Mouse (Mus musculus): ENCODE measurements around the gene Hist1h2be. TPM values are rescaled to one million over a fixed set of nuclear protein-coding genes. Genes with fewer than 3 reads are reported as not detected.
"Not testable (repeated sequence)": the region's sequence is repeated elsewhere in the genome, so short reads cannot be mapped to it uniquely, and the experiment has no call there.

Hist1h2be gene
- polyA plus RNA-seq, 1 experiment from 2014 or later = 1.7 TPM

GRCm38 (mm10) chr13:23570261-23571021, 50.5 kb downstream of the Hist1h2be start:
- Histone ChIP-seq H3K4me2 (peak overlapping the region; percentile 71), H3K4me3 (replicated peaks) (peak overlapping the region; percentile 44), H3K27ac (replicated peaks) (peak overlapping the region; percentile 94), H3K4me1 (peaks cover 29% of the 10 kb centered on the region), H3K9ac (replicated peaks) (peak overlapping the region; percentile 44)
- under 1% methylated on average over 19 of the region's 41 CpGs for WGBS
- peak; percentile 12 for ATAC-seq (ENCODE audit: low FRiP score)
- H3K27me3 ChIP-seq (replicated peaks); H3K9me3 ChIP-seq (replicated peaks); H3K36me3 ChIP-seq: not testable (repeated sequence)

- Histone ChIP-seq H3K27me3 (replicated peaks) (no peaks in the 10 kb centered on the region), H3K27ac (replicated peaks) (peak overlapping the region; percentile 97), H3K36me3 (no peaks in the 10 kb centered on the region), H3K9ac (replicated peaks) (no peak overlapping the region), H3K4me1 (peaks cover 10% of the 10 kb centered on the region; the same call in 1 of the 2 replicates), H3K4me3 (replicated peaks) (no peak overlapping the region), H3K9me3 (replicated peaks) (no peaks in the 10 kb centered on the region), H3K4me2 (no peak overlapping the region)
- WGBS = 95% methylated on average over 2 of the region's 2 CpGs
- no peak for ATAC-seq (ENCODE audit: low FRiP score)
Measured at GRCm38 (mm10) chr13:23564482-23564881, 56.4 kb downstream of the Hist1h2be start.

DNA sequence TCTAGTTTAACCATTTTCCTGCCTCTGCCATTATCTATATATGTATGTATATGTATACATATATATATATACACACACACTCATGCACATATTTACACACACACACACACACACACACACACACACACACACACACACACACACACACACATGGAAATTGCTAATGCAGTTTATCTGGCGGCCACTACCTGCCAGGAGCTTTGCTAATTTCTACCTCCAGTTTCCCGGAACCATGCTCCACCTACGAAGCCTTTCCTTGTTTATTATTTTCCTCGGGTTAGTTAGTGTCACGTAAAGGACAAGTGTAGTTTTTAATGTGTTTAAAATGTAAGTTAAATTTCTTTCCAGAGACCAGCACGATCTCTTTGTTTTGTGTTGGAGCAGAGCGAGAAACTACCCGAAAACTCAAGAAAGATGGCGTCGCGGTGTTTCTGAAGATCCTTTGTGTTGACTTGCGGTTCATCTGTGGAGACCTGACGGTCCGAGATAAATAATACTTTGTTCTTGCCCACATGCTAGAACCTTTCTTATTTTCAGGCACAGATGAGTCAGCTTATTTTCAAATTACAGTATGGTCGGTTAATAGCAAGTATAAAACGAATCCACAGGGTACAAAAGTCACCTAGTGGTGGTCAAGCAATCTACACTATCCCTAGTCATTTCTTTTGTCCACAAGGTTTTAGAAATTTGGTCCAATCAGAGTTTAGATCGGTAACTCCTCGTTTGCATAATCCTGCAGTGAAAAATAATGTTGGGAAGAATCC, 58.0 kb downstream of the Hist1h2be start:
- peak; percentile 71 for ATAC-seq (ENCODE audit: low FRiP score)
- H3K9me3 ChIP-seq (replicated peaks) = no peaks in the 10 kb centered on the region
- 2% methylated on average over 18 of the region's 18 CpGs for WGBS

GRCm38 (mm10) chr13:23561883-23562659, 58.9 kb downstream of the Hist1h2be start, which contains the start of gene Hist1h3e:
Gene Hist1h3e, minus strand, starts transcription at chr13:23562369.
- not testable (repeated sequence) for H3K9me3 ChIP-seq (replicated peaks); H3K36me3 ChIP-seq; H3K27me3 ChIP-seq (replicated peaks); H3K4me1 ChIP-seq
- ATAC-seq (ENCODE audit: low FRiP score) = peak; percentile 95
- peak within 1 kb of the TSS; percentile 49 for H3K4me3 ChIP-seq (replicated peaks)
- WGBS = 2% methylated on average over 58 of the region's 67 CpGs
- H3K4me2 ChIP-seq = peak within 1 kb of the TSS; percentile 84
- H3K9ac ChIP-seq (replicated peaks) = peak within 1 kb of the TSS; percentile 67
- H3K27ac ChIP-seq (replicated peaks) = peak within 1 kb of the TSS; percentile 97

More for the DNA sequence above, 58.0 kb downstream of the Hist1h2be start:
- Histone ChIP-seq H3K4me2 (peak overlapping the region; percentile 84), H3K27me3 (replicated peaks) (no peaks in the 10 kb centered on the region), H3K27ac (replicated peaks) (peak overlapping the region; percentile 97), H3K4me3 (replicated peaks) (peak overlapping the region; percentile 49), H3K9ac (replicated peaks) (peak overlapping the region; percentile 51), H3K36me3 (no peaks in the 10 kb centered on the region), H3K4me1 (peaks cover 9% of the 10 kb centered on the region; the same call in 1 of the 2 replicates)

DNA sequence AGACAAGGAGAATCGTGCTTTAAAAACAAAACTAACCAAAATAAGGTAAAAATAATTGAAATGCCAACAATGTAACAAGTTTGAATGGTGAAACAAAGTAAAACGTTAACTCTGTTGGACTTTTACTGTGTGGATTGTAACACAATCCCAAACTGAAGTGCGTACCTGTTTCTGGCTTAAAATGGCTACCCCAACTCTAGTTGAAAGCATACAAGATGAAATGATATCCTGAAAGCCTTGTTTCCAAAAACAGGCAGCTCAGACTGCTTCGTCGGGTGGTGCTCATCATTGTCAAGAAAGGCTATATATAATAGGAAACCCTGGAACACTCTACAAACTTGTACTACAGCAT, 59.4 kb downstream of the Hist1h2be start:
- peak overlapping the region; percentile 84 for H3K4me2 ChIP-seq
- peak overlapping the region; percentile 67; the same call in 1 of the 2 replicates for H3K9ac ChIP-seq (replicated peaks)
- ATAC-seq (ENCODE audit: low FRiP score); H3K9me3 ChIP-seq (replicated peaks); H3K27me3 ChIP-seq (replicated peaks); H3K36me3 ChIP-seq: not testable (repeated sequence)
- H3K4me3 ChIP-seq (replicated peaks) = peak overlapping the region; percentile 49
- peak overlapping the region; percentile 97 for H3K27ac ChIP-seq (replicated peaks)
- H3K4me1 ChIP-seq = peaks cover 14% of the 10 kb centered on the region
- WGBS = 0% methylated on average over 2 of the region's 5 CpGs

GRCm38 (mm10) chr13:23560699-23561098, 60.2 kb downstream of the Hist1h2be start:
- H3K36me3 ChIP-seq; H3K9me3 ChIP-seq (replicated peaks); H3K27ac ChIP-seq (replicated peaks); H3K27me3 ChIP-seq (replicated peaks); ATAC-seq (ENCODE audit: low FRiP score); H3K4me3 ChIP-seq (replicated peaks); H3K4me2 ChIP-seq; H3K9ac ChIP-seq (replicated peaks): not testable (repeated sequence)
- peaks cover 18% of the 10 kb centered on the region for H3K4me1 ChIP-seq
- WGBS = 32% methylated on average over 2 of the region's 2 CpGs

- no peaks in the 10 kb centered on the region for H3K27me3 ChIP-seq (replicated peaks)
- WGBS = 75% methylated on average over 3 of the region's 3 CpGs
- H3K4me3 ChIP-seq (replicated peaks) = no peak overlapping the region
- ATAC-seq (ENCODE audit: low FRiP score) = no peak
- H3K9ac ChIP-seq (replicated peaks) = no peak overlapping the region
- no peaks in the 10 kb centered on the region for H3K36me3 ChIP-seq
- H3K27ac ChIP-seq (replicated peaks) = peak overlapping the region; percentile 54; the same call in 1 of the 2 replicates
- peak overlapping the region; percentile 99; the same call in 1 of the 2 replicates for H3K4me2 ChIP-seq
- H3K4me1 ChIP-seq = peaks cover 29% of the 10 kb centered on the region
- no peaks in the 10 kb centered on the region for H3K9me3 ChIP-seq (replicated peaks)
Measured at GRCm38 (mm10) chr13:23556906-23557305, 64.0 kb downstream of the Hist1h2be start.

DNA sequence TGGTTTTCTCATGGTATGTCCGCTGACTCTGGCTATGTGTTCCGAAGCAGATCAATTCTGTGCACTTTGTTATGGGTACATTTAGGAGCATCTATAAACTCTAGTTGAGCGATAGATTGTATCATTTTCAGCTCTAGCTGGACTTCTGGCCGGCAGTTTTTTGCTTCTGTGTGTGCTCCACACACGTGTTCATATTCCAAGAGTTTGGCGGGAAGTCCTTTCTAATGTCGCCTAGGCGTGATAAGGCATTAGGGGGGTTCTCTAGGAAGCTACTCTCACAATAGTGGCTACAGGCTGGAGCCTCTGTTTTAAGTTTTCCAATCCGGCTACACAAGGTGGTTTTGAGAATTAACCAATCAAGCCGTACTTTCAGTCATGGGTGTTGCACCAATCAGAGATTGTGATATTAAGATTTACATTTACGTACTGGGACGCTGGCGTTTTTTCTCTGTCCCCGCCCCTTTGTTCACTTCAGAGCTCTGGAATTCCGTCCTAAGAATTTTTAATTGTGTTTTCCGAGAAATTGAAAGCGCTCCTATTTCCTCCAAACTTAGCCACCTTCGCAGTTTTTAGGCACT, 65.0 kb downstream of the Hist1h2be start:
- peak overlapping the region; percentile 51 for H3K4me3 ChIP-seq (replicated peaks)
- peak overlapping the region; percentile 64 for H3K9ac ChIP-seq (replicated peaks)
- H3K9me3 ChIP-seq (replicated peaks) = no peaks in the 10 kb centered on the region
- ATAC-seq (ENCODE audit: low FRiP score) = peak; percentile 87
- H3K27ac ChIP-seq (replicated peaks) = peak overlapping the region; percentile 87
- under 1% methylated on average over 18 of the region's 18 CpGs for WGBS
- H3K27me3 ChIP-seq (replicated peaks) = no peaks in the 10 kb centered on the region
- H3K4me1 ChIP-seq = peaks cover 30% of the 10 kb centered on the region
- H3K36me3 ChIP-seq = no peaks in the 10 kb centered on the region
- peak overlapping the region; percentile 99 for H3K4me2 ChIP-seq

DNA sequence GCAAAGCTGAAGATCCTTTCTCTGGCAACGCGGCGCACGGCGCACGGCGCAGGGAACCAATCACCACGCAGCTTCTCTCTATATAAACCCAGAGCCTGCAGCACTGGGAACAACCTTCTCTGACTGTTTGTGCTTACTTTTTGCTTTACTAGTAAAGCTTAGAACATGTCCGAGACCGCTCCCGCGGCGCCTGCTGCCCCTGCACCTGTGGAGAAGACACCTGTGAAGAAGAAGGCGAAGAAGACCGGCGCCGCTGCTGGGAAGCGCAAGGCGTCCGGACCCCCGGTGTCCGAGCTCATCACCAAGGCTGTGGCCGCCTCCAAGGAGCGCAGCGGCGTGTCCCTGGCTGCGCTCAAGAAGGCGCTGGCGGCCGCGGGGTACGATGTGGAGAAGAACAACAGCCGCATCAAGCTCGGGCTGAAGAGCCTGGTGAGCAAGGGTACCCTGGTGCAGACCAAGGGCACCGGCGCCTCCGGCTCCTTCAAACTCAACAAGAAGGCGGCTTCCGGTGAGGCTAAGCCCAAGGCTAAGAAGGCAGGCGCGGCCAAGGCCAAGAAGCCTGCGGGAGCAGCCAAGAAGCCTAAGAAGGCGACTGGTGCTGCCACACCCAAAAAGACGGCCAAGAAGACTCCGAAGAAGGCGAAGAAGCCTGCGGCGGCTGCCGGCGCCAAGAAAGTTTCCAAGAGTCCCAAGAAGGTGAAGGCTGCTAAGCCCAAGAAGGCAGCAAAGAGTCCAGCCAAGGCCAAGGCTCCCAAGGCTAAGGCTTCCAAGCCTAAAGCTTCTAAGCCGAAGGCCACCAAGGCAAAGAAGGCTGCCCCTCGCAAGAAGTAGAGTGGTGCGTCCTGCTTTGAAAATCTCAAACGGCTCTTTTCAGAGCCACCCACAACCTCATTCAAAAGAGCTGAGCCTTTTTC, 65.7 kb downstream of the Hist1h2be start:
- WGBS = 0% methylated on average over 54 of the region's 54 CpGs
- Histone ChIP-seq H3K9me3 (replicated peaks) (no peaks in the 10 kb centered on the region), H3K36me3 (no peaks in the 10 kb centered on the region), H3K4me2 (peak overlapping the region; percentile 99), H3K27ac (replicated peaks) (peak overlapping the region; percentile 87), H3K4me3 (replicated peaks) (peak overlapping the region; percentile 51), H3K9ac (replicated peaks) (peak overlapping the region; percentile 64), H3K27me3 (replicated peaks) (no peaks in the 10 kb centered on the region), H3K4me1 (peaks cover 32% of the 10 kb centered on the region)
- ATAC-seq (ENCODE audit: low FRiP score) = peak; percentile 77

- no peaks in the 10 kb centered on the region for H3K9me3 ChIP-seq (replicated peaks)
- WGBS = 26% methylated on average over 9 of the region's 9 CpGs
Measured at GRCm38 (mm10) chr13:23554393-23554792, 66.5 kb downstream of the Hist1h2be start.

More at GRCm38 (mm10) chr13:23554393-23554792, 66.5 kb downstream of the Hist1h2be start:
- peak overlapping the region; percentile 64; the same call in 1 of the 2 replicates for H3K9ac ChIP-seq (replicated peaks)
- peak overlapping the region; percentile 87 for H3K27ac ChIP-seq (replicated peaks)
- H3K4me1 ChIP-seq = peaks cover 32% of the 10 kb centered on the region
- no peaks in the 10 kb centered on the region for H3K36me3 ChIP-seq
- ATAC-seq (ENCODE audit: low FRiP score) = no peak
- H3K4me2 ChIP-seq = peak overlapping the region; percentile 99
- H3K4me3 ChIP-seq (replicated peaks) = peak overlapping the region; percentile 51
- H3K27me3 ChIP-seq (replicated peaks) = no peaks in the 10 kb centered on the region

All from neural tube, embryonic 15.5 days (tissue).